In the genomic region with DNA sequence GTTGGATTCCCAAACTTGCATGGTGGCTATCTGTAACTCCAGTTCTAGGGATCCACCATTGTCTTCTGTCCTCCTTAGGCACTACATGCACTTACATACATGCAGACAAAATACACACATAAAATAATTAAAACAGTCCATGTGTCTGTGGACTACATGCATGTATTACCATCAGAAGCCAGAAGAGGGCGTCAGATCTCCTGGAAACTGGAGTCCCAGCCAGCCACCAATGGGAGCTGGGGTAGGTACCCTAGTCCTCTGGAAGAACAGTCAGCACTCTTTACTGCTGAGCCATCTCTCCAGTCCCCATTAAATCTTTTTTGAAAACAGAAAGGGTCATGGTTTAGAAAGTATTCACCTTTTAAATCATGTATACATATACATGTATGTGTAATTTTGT, we compare ENCODE assay signal across 10 mouse cellular contexts. TPM values are rescaled to one million over a fixed set of nuclear protein-coding genes. Genes with fewer than 3 reads are reported as not detected.
A peak's percentile ranks its signal among the peaks of the same experiment; 100 is the strongest.
DNase-seq lines count a peak whose midpoint lies in the region; ATAC-seq and TF ChIP-seq lines count a peak whose summit lies in the region.
"Had no signal": no experiment of that assay in that cellular context is flagged by ENCODE, and none has a peak within 500 bp of the region (broad histone marks: within the 10 kb centered on the region; RNA-seq: fewer than 3 reads in every experiment).

No protein-coding gene starts in this region.

- peak; percentile 17 for DNase-seq in cerebellum, adult 8-10 months
- no peak for DNase-seq in cerebellum, adult 18-20 months
- no peak for DNase-seq in layer of hippocampus, adult 2 months (ENCODE audit: low spot score in 2 of 2)
- DNase-seq in layer of hippocampus, postnatal 14 days (ENCODE audit: low spot score in 2 of 2): no peak
- no peak for DNase-seq in midbrain, postnatal 0 days (ENCODE audit: low spot score)
- DNase-seq in layer of hippocampus, postnatal 10 days (ENCODE audit: low spot score in 2 of 2): no peak
- no peak for DNase-seq in frontal cortex, adult 2 months (ENCODE audit: extremely low spot score in 1 of 2, low spot score in 1 of 2)

- H3K9ac ChIP-seq in midbrain, postnatal 0 days (replicated peaks; ENCODE audit: low read length, poor library complexity, severe bottlenecking): no peak overlapping the region
- H3K9ac ChIP-seq: lung, embryonic 15.5 days; stomach, embryonic 15.5 days had no signal

- 11% methylated on average over 1 of the region's 1 CpGs for WGBS in midbrain, postnatal 0 days

- no peak for TF ChIP-seq POLR2A in bone marrow macrophage, adult 2 months (IDR thresholded peaks at IDR 0.05; ENCODE audit: borderline replicate concordance, low read depth, low read length)

- 0 out of 2 replicates have a peak overlapping the region, but pooled peaks have one; percentile 97 for H3K27ac ChIP-seq in layer of hippocampus, adult 2 months
- peak overlapping the region; percentile 36; the same call in 1 of the 2 replicates for H3K27ac ChIP-seq in bone marrow macrophage, adult 2 months (ENCODE audit: insufficient read depth, low read depth, low read length)
- H3K27ac ChIP-seq in midbrain, postnatal 0 days (ENCODE audit: low read depth, low read length): no peak overlapping the region

- H3K4me1 ChIP-seq in bone marrow macrophage, adult 2 months (ENCODE audit: control insufficient read depth, insufficient read depth, low read length): peaks cover 9% of the 10 kb centered on the region
- no peaks in the 10 kb centered on the region for H3K4me1 ChIP-seq in midbrain, postnatal 0 days (ENCODE audit: insufficient read depth, low read length)
- H3K4me1 ChIP-seq: lung, embryonic 15.5 days; stomach, embryonic 15.5 days had no signal

- H3K9me3 ChIP-seq in midbrain, postnatal 0 days (ENCODE audit: low read length): no peaks in the 10 kb centered on the region
- H3K9me3 ChIP-seq: lung, embryonic 15.5 days; stomach, embryonic 15.5 days had no signal

- H3K36me3 ChIP-seq in midbrain, postnatal 0 days (ENCODE audit: insufficient read depth, low read length): no peaks in the 10 kb centered on the region
- H3K36me3 ChIP-seq: stomach, embryonic 15.5 days had no signal

- H3K4me3 ChIP-seq in layer of hippocampus, adult 2 months: no peak overlapping the region
- no peak overlapping the region for H3K4me3 ChIP-seq in bone marrow macrophage, adult 2 months (ENCODE audit: insufficient read depth, low read length)
- H3K4me3 ChIP-seq in midbrain, postnatal 0 days (ENCODE audit: low read depth, low read length): no peak overlapping the region
- H3K4me3 ChIP-seq: lung, embryonic 15.5 days; stomach, embryonic 15.5 days had no signal

- no peaks in the 10 kb centered on the region for H3K27me3 ChIP-seq in midbrain, postnatal 0 days (ENCODE audit: insufficient read depth, low read length)
- H3K27me3 ChIP-seq: lung, embryonic 15.5 days; stomach, embryonic 15.5 days had no signal

- ATAC-seq in midbrain, postnatal 0 days (ENCODE audit: low FRiP score): no peak

- H3K4me2 ChIP-seq in midbrain, postnatal 0 days (ENCODE audit: low read depth, low read length, poor library complexity, severe bottlenecking): no peak overlapping the region

- peak; percentile 69 for TF ChIP-seq CTCF in layer of hippocampus, adult 2 months (conservative IDR thresholded peaks at IDR 0.05)
- TF ChIP-seq CTCF in bone marrow macrophage, adult 2 months (IDR thresholded peaks at IDR 0.05; ENCODE audit: low read depth, low read length): 0 out of 2 replicates have a peak, but pooled peaks have one; percentile 23
- TF ChIP-seq CTCF in midbrain, postnatal 0 days (IDR thresholded peaks at IDR 0.05): peak; percentile 43

RNA-seq across cellular contexts. Expression of a gene that starts 1.3 kb away (rescaled TPM):
- total RNA-seq in layer of hippocampus, adult 2 months (2021): 100 to 1,000 TPM; 132 to 144 TPM
- total RNA-seq in layer of hippocampus, postnatal 14 days (2021): 100 to 1,000 TPM; 142 to 155 TPM
- polyA plus RNA-seq in bone marrow macrophage, adult 2 months (2012; ENCODE audit: insufficient read depth, insufficient read length, missing spikeins): 242 and 247 TPM in 2 replicates
- total RNA-seq in midbrain, postnatal 0 days (2014; rRNA removed): 223 and 265 TPM in 2 replicates
- 175 and 176 TPM in 2 replicates for polyA plus RNA-seq in midbrain, postnatal 0 days (2015; fragmentation: Nextera tagmentation; extraction: Ambion mirVana)
- 100 to 1,000 TPM; 157 to 193 TPM for total RNA-seq in layer of hippocampus, postnatal 10 days (2021)
- polyA plus RNA-seq in frontal cortex, adult 2 months (2012; rRNA removed): 157 and 159 TPM in 2 replicates

RNA-seq across cellular contexts. Expression of a gene that starts 7.1 kb away (rescaled TPM):
- 100 to 1,000 TPM; 176 to 179 TPM for total RNA-seq in layer of hippocampus, adult 2 months (2021)
- total RNA-seq in layer of hippocampus, postnatal 14 days (2021): 100 to 1,000 TPM; 131 to 135 TPM
- 34.3 and 41.8 TPM in 2 replicates for polyA plus RNA-seq in bone marrow macrophage, adult 2 months (2012; ENCODE audit: insufficient read depth, insufficient read length, missing spikeins)
- total RNA-seq in midbrain, postnatal 0 days (2014; rRNA removed): 226 and 247 TPM in 2 replicates
- 117 and 129 TPM in 2 replicates for polyA plus RNA-seq in midbrain, postnatal 0 days (2015; fragmentation: Nextera tagmentation; extraction: Ambion mirVana)
- total RNA-seq in layer of hippocampus, postnatal 10 days (2021): 100 to 1,000 TPM; 154 to 171 TPM
- 182 and 236 TPM in 2 replicates for polyA plus RNA-seq in frontal cortex, adult 2 months (2012; rRNA removed)

RNA-seq across cellular contexts. Expression of a gene that starts 21.1 kb away (rescaled TPM):
- 1 to 10 TPM in 1 of 2 experiments, under 1 TPM in 1; 0.82 to 1.4 TPM for total RNA-seq in layer of hippocampus, adult 2 months (2021)
- 1 to 10 TPM in 1 of 2 experiments, under 1 TPM in 1; 0.74 to 1.5 TPM for total RNA-seq in layer of hippocampus, postnatal 14 days (2021)
- polyA plus RNA-seq in bone marrow macrophage, adult 2 months (2012; ENCODE audit: insufficient read depth, insufficient read length, missing spikeins): 1.2 TPM in 1 of 2 replicates, not detected in the other
- 2.6 and 2.7 TPM in 2 replicates for total RNA-seq in midbrain, postnatal 0 days (2014; rRNA removed)
- 0.88 and 1.4 TPM in 2 replicates for polyA plus RNA-seq in midbrain, postnatal 0 days (2015; fragmentation: Nextera tagmentation; extraction: Ambion mirVana)
- 1 to 10 TPM; 1.4 to 1.5 TPM for total RNA-seq in layer of hippocampus, postnatal 10 days (2021)
- 1.7 and 2.0 TPM in 2 replicates for polyA plus RNA-seq in frontal cortex, adult 2 months (2012; rRNA removed)

RNA-seq across cellular contexts. Expression of a gene that starts 51.6 kb away (rescaled TPM):
- total RNA-seq in layer of hippocampus, adult 2 months (2021): 10 to 100 TPM in 1 of 2 experiments, 1 to 10 TPM in 1; 9.0 to 11.2 TPM
- 1 to 10 TPM; 4.6 to 5.5 TPM for total RNA-seq in layer of hippocampus, postnatal 14 days (2021)
- polyA plus RNA-seq in bone marrow macrophage, adult 2 months (2012; ENCODE audit: insufficient read depth, insufficient read length, missing spikeins): not detected in 2 replicates
- total RNA-seq in midbrain, postnatal 0 days (2014; rRNA removed): 1.5 and 2.1 TPM in 2 replicates
- polyA plus RNA-seq in midbrain, postnatal 0 days (2015; fragmentation: Nextera tagmentation; extraction: Ambion mirVana): 1.7 and 2.4 TPM in 2 replicates
- total RNA-seq in layer of hippocampus, postnatal 10 days (2021): under 1 TPM; 0.78 to 0.96 TPM
- polyA plus RNA-seq in frontal cortex, adult 2 months (2012; rRNA removed): 15.3 and 17.3 TPM in 2 replicates
